Mouse (Mus musculus) brain, adult 2 months (tissue): ENCODE results near the gene Ccdc157.
A peak's percentile ranks its signal among the peaks of the same experiment; 100 is the strongest.
"Not testable (repeated sequence)": the region's sequence is repeated elsewhere in the genome, so short reads cannot be mapped to it uniquely, and the experiment has no call there.

ENCODE experiments used
- DNase-seq: peaks from one replicate; pipeline ENCODE4 v3.0.0; 2011; ENCODE audit warnings: low read depth, low spot score

Gene Ccdc157

DNA sequence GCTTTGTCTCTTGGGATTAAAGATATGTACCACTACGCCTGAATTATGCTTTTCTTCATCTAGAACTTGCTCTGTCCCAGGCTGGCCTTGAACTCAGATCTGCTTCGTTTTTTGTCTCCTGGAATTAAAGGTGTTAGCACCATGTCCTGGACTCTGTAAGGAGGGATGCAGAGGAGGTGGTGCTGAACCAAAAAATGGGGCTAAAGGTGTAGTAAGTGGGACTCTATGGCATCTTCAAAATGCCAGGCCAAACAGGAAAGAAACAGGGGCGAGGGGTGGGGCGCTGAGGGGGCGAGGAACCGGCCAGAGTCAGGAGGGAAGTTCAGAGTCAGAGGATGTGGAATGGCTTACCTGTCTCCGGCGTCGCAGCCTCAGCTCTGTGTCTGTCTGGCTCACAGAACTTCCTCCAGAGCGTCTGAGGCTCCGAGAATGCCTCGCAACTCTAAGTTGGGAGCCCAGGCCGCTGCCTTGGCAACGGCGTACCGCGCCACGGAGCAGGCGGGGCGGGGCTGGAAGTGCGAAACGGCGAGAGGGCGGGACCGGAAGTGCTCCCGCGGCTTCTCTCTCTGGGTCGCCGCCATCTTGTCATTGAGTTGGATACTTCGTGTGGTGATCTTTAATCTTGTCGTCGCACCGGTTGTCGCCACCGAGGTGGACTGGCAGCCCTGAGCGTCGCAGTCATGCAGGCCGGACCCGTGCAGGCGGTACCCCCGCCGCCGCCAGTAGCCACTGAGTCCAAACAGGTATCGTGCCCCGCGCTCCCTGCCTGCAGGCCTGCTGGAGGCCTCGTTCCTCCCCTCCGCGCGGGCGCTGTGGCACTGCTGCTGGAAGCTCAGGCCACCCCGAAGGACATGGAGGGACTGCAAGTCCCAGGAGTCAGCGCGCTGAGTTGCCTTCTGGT lies at the start of gene Ccdc157, which contains the start of gene Sf3a1:
Gene Ccdc157, minus strand, starts transcription at position 486 of the 901 bp plus-strand sequence.
Gene Sf3a1, plus strand, starts transcription at position 543 of the 901 bp plus-strand sequence.
- DNase-seq, result peak; percentile 97

DNA sequence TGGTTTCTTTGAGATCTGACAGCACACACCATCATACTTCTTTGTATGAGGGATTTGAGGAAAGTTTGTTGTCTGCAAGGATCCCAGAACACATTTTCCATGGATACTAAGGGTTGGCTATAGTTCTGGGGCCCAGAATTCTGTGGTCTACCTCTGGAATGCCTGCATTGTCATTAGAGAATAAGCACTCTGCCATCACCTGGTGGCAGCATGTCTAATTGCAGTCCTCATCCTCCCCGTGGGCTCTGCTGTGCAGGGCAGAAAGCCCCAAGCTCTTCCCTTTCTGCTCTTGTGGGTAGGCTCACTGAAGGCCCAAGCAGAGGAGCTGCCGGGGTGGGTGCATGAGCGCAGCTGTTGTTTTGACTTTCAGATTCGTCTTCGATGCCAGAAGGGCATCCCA lies 49.5 kb upstream of the Ccdc157 start:
- DNase-seq, result no peak

DNA sequence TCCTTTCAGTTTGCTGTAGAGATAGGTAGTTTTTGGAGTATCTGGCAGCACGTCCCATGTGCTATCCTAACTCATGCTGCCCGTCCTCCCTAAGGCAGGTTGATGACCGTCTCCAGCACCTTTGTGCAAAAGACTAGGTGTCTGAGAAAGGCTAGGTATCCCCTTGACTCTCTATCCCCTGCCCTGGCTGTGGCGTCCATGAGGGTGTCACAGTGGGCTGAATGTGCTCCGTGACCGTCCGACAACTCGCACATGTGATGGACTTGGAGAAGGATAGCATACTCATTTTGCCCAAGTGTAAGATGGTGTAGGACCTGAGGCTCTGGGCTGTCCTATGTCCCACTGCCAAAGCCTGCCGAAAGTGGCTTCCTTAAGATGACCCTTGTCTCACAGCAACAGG lies 47.6 kb upstream of the Ccdc157 start:
- no peak for DNase-seq

DNA sequence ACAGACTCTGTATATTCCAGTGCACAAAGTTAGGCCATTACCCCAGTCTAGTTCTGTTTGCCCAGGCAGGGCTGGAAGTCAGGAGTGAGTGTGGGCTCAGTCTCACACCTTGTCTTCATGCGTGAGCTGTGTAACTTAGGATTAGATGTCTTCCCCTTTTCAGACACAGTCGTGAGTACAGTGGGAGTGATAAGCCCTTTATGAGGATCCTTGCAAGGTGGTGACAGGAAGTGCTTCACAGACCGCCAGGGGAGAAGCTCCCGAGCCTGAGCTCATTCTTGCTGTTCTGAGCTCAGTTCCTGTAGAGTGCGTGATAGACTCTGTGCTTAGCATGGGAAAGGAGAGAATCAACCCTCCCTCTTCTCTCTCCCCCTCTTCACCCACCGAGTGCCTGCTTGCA lies 46.5 kb upstream of the Ccdc157 start:
- no peak for DNase-seq

GRCm38 (mm10) chr11:4205951-4206350 lies 45.9 kb upstream of the Ccdc157 start:
- DNase-seq, result peak; percentile 54

GRCm38 (mm10) chr11:4205097-4205655 lies 45.1 kb upstream of the Ccdc157 start:
- no peak for DNase-seq

DNA sequence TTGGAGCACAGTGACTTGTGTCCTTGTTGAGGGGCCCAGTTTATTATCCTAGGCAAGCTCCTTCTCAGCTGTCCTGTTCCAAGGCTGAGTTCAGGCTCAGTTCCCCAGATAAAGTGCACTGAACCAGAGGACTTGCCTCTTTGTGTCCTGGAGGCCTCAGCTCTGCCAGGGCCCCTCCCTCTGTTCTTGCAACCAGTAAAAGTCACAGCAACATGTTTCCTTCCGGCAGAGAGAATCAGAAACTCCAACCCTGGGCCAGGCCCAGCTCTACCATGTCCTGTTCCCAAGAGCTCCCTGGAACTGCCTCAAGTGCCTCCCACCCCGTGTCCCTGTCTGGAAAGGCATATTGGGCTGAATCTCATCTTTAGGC lies 43.6 kb upstream of the Ccdc157 start:
- no peak for DNase-seq

DNA sequence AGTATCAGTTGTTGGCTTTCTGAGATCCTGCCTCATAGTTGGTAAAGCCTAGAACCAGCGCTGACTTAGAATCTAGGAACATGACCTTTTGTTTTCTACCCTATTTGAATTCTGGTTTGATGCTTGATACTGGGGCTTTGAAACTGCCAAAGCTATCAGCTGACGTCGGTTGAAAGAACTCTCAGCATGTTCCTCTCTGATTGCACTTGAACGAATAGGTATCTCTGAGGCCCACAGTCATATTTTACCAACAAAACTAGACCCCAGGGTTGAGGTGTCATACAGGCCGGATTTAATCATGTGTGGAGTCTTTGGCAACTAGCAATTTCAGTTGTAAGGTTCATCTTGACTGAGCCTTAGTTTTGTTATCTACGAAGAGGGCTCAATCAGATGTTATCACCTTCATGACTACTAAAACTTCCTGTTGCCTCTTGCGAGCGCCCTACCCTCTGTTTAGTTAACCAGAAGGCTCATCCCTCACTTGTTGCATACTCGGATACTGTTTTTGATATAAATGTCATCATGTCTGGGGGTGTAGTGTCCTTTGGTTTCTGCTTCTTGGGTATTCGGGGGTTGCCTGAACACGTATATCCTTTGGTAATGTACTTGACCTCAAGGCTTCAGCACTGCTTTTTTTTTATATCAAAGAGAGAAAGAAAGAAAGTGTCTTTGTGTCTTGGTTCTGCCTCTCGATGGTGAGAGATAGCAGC lies 43.1 kb upstream of the Ccdc157 start:
- DNase-seq, result no peak

DNA sequence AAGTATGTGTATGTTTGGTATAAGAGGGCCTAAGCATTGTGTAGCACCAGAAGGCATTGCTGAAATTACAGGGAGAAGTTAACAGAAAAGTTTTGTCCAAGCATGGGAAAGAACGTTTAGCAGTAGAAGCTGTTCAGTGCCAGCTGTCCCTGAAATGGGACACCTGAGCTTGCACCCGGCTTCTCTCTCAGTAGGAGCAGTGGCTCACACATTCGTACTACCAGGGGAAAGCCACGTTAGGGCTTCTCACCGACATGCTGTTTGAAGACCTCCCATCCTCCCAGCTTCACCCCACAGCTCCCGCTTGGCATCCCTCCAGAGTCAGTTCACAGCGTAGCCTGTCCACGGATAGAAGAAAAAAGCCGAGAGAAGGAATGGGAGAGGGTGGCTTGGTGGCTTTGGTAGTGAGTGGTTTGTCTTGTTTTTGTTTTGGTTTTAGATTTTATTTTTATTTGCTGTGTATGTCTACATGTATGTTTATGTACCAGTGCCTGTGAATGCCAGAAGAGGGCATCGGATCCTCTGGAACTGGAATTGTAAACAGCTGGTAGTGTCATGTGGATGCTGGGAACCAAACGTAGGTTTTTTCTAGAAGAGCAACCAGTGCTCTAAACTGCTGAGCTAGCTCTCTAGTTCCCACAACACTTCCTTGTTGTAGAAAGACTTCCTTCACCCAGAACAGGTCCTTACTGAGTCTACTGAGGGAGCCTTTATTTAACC lies 42.0 kb upstream of the Ccdc157 start:
- no peak for DNase-seq

DNA sequence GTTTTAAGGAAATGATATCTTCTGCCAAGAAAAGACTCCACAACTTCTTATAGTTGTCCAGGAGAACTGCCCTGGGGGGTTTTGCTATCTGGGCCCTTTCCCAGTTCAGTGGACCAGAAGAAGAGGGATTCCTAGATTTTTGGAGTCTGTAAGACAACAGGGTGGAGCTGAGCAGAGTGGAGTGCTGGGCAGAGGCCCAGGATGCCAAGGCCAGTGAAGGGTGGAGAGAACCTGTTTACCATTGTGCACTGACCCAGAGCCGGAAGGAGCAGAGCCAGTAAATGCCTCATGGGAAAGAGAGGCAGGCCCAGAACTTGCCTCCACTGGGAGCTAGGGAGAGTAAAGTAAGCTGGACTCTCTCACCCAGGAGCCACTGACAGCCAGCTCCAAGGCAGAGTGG lies 37.6 kb upstream of the Ccdc157 start:
- DNase-seq, result no peak

GRCm38 (mm10) chr11:4196636-4197035 lies 36.5 kb upstream of the Ccdc157 start:
- no peak for DNase-seq

DNA sequence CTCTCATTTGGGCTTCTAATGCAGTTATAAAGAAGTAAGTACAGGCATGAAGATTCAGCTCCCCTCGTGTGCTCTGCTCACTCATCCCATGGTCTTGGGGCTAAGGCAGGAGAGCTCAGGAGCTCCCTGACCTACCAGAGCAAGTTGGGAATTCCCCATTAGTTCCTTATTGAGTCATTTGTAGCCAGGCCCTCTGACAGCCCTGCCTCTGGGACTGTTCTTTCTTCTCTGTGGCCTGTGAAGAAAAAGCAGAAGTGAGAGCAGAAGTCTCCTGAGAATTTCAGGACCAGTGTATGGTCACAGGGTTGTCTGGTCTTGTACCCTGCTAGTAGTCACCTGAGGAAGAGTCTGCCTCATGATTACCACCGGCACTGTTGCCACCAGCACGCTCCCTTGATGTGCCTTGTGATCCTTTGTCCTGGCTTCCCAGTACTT lies 35.5 kb upstream of the Ccdc157 start:
- DNase-seq, result peak; percentile 45

- DNase-seq, result no peak
Observed at GRCm38 (mm10) chr11:4193420-4193819, 33.3 kb upstream of the Ccdc157 start.

DNA sequence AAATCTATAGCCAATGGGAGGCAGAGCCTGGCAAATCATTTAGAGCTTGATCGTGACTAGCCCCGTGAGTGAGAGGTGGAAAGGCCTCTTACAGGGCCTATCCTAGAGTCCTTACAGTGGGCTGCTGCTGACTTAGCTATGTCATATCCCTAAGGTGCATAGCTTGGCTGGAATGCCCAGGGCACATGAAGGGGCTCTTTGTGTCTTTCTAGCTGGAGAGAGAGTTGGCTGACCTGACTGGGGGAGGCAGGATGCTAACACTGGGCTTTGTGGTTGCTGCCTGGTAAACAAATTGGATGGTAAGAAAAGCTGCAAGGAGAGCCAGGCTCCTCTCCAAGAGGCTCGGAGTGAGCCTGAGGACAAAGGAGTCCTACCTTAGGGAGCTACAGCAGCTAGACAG lies 32.7 kb upstream of the Ccdc157 start:
- no peak for DNase-seq

- DNase-seq, result peak; percentile 74
Observed at GRCm38 (mm10) chr11:4190677-4191076, 30.6 kb upstream of the Ccdc157 start.

DNA sequence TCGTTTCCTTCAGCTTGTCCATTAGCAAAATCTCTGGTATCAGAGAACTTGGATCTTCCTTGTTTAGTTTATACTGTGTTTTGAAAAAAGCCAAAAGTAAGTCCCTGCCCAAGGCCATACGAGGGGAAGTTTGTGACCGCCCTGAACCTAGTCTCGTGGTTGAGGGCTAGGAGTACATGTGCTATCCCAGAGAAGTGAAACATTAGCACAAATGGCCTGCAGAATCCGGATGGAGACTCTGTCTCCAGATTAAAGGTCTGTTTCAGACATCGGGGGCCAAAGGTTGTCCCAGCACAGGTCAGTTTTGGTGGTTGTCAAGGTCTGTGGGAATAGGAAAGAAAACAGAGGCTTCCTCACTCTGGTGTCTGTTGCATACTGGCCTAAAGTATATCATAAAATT lies 29.1 kb upstream of the Ccdc157 start:
- no peak for DNase-seq

DNA sequence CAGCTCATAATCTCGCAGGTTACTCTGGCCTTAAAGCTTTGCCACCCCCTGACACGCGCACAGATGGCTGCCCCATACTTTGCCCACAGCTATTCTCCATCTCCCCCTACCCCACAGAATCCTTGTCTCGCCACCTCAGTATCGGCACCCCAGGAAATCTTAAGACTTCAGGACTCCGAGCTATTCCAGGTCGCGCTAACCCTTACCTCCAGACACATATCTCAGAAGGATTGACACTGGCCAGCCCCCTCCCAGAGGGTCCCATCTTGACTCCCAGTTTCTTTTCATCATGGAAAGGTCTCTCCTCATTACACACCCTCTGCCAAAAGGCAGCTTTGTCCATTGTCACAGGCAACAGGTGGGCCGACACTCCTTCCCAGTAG lies 27.2 kb upstream of the Ccdc157 start:
- no peak for DNase-seq

DNA sequence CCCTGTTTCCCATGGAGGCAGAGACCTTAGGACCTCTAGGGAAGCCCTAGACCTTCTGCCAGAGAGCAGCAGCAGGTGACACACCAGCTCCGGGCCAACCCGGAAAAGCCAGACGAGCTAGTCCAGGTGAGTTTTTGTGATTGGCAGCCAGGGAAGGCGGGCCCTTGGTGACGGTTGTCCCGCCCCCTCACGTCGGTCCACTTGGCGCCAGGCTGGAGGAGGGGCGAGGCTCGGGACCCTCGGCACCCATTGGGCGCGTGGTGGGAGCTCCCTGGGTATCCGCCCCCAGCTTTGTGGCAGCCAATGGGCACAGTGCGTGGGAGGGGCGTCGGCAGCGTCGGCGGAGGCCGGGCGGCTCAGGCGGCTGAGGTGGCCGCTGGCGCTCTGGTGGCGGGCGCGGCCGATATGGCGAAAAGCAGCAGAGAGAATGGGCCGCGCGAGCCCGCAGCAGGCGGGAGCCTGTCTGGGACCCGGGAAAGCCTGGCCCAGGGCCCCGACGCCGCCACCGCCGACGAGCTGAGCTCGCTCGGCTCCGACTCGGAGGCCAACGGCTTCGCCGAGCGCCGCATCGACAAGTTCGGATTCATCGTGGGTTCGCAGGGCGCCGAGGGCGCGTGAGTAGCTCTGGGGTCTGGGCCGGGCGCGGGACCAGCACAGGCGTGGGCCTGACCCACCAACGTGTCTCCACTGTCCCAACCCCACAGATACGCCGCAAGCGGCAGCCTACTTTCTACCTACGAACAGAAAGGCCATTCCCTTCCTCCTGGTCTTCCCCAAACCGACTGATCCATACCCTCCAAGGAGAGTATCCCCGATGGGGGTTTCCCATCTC lies 26.6 kb upstream of the Ccdc157 start, which contains the start of gene Tbc1d10a:
Gene Tbc1d10a, plus strand, starts transcription at position 304 of the 832 bp plus-strand sequence.
- peak; percentile 99 for DNase-seq

DNA sequence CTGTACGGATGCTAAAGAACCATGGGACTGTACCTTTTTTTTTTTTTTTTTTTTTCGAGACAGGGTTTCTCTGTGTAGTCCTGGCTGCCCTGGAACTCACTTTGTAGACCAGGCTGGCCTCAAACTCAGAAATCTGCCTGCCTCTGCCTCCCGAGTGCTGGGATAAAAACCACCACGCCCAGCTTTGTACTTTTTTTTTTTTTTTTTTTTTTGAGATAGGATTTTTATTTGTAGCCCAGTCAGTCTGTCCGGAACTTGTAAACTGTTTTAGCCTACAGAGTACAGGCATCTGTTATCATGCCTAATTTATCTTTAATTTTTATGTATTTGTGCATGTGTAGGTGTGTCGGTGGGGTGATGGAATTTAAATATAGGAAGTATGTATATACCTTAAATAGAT lies 25.4 kb upstream of the Ccdc157 start:
- not testable (repeated sequence) for DNase-seq

- peak; percentile 50 for DNase-seq
Observed at GRCm38 (mm10) chr11:4184251-4184952, 24.3 kb upstream of the Ccdc157 start.
